Mouse (Mus musculus) cerebellum, adult 11 months (tissue): ENCODE data around the gene Phf20.

Source experiments
- DNase-seq: peaks from one replicate; pipeline ENCODE4 v3.0.0; 2022

Phf20 gene

GRCm38 (mm10) chr2:156278226-156279017 lies 82.2 kb downstream of the Phf20 start:
- DNase-seq: peak; percentile 68

- peak; percentile 38 for DNase-seq
Observed at GRCm38 (mm10) chr2:156281227-156281626, 85.0 kb downstream of the Phf20 start.

GRCm38 (mm10) chr2:156285161-156285560 lies 88.9 kb downstream of the Phf20 start:
- DNase-seq: no peak

DNA sequence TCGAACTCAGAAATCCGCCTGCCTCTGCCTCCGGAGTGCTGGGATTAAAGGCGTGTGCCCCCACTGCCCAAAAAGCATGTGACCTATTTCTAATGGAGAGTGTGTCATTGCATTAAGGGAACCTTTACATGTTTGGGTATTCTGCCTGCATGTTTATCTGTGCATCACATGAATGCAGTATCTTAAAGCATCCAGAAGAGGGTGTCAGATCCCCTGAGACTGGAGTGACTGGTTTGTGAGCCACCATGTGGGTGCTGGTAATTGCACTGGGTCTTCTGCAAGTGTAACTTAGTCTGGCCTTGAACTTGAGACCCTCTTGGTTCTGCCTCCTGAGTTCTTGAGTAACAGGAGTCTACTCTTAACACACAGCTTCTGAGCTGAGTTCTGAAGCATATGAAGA lies 90.5 kb downstream of the Phf20 start:
- no peak for DNase-seq

DNA sequence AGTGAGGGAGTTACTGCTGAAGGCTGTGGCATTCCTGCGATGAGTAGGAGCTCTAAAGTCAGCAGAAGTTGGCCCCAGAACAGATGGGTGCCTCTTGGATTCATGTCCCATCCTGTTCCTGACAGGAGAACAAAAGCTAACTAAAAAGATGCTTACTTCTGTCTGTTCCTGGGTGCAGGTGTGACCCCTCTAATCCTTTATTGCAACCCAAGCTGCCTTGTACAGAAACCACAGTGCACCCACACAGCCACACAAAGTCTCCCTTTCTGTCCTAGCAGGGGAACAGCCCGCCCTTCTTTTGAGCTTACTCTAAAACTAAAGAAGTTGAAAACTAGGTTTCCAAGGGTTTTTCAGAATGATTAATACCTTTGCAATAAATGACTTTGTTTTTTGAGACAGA lies 92.0 kb downstream of the Phf20 start:
- no peak for DNase-seq

DNA sequence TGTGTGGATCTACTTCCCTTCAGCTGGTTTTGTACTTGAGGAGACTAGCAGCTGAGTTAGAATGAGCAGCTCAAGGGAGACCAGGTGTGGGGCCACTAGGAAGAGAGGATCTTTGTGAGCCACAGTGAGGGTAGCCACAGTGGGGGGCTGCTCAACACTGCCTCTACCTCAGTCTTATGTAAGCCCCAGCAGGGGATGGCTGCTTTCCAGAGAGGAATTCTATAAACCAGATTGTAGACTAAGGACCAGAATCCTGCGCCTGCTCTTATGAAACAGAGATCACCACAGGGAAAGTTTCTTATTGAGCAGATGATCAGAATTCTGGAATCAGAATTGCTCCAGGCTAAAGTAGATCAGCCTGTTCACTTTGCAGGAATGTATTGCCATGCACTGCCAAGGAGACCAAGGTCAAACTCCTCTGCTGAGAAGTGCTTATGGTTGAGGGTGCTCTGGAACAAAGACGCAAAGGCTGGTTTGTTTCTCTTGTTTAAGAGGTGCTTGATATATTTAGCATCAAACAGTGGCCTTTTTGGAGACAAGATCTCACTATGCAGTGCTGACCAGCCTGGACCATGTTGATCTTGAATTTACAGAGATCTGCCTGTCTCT lies 93.4 kb downstream of the Phf20 start:
- peak; percentile 69 for DNase-seq

- DNase-seq: no peak
Observed at GRCm38 (mm10) chr2:156291998-156292397, 95.7 kb downstream of the Phf20 start.

DNA sequence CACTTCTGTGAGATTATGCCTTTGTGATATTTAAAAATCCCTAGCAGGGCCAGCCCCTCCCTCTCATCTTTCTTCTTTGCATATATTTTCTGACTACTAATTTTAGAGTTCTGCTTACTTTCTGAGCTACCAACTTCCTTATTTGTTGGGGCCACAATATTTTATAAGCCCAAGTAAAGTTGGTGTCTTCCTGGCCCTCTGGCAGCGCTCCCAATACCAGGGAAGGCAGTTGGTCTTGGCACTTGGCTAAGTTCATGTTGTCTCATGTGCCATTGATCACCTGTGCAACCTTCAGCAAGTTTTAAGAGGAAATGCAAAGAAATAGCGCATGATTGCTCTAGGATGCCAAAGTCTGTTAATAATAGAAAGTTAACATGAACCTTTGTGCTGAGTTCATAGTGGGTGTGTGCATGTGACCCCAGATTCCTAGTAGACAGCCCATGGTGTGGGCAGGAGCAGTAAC lies 99.4 kb downstream of the Phf20 start:
- no peak for DNase-seq

DNA sequence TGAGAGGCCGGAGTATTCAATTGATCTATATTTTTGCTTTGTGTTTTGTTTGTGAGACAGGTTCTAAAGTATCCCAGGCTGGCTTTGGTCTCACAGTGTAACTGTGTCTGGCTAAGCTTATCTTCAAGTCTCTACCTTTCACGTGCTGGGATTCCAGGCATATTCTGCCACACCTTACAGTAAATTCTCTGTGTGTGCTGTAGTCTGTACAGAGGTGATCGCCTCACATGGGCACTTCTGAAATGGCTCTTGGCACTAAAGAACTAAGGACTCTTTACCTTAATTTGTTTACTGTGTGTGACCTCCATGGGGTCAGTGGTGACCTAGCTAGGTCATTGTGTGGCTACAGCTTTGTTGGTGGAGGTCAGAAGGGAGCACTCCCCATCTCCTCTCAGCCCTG lies 99.9 kb downstream of the Phf20 start:
- no peak for DNase-seq

DNA sequence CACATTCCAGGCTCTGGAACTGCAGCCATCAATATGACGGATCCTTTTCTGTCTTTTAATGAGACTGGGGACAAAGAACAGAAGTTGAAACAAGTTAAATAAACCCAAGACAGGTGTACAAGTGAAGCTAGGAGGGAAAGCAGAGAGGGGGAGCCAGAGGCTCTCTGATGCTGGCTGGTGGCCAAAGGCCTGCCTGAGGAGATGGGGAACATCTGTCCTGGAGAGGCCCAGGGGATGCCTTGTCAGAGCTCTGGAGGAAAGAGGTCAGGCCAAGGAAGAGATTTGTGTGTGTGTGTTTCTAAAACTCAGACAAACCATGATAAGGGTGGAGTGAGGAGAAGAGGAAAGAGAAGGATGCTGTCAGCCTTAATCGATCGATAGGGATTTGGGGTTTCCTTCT lies 101.4 kb downstream of the Phf20 start:
- no peak for DNase-seq

- no peak for DNase-seq
Observed at GRCm38 (mm10) chr2:156298458-156298857, 102.2 kb downstream of the Phf20 start.

DNA sequence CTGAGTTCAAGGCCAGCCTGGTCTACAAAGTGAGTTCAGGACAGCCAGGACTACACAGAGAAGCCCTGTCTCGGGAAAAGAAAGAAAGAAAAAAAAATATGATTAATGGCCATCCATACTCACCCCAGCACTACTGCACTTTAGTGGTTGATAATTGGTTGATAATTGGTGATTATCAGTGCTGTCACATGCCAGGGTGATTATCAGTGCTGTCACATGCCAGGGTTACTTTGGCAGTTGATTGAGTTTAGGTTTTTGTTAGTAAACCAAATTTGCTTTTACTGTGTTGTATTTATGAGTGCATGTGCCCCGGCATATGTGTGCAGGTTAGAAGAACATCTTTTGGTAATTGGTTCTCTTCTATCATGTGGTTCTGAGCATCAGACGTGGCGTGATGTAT lies 105.8 kb downstream of the Phf20 start:
- no peak for DNase-seq

GRCm38 (mm10) chr2:156304351-156304750 lies 108.1 kb downstream of the Phf20 start:
- DNase-seq: no peak

GRCm38 (mm10) chr2:156305818-156306217 lies 109.6 kb downstream of the Phf20 start:
- DNase-seq: no peak

GRCm38 (mm10) chr2:156307261-156307660 lies 111.0 kb downstream of the Phf20 start:
- no peak for DNase-seq

- no peak for DNase-seq
Observed at GRCm38 (mm10) chr2:156309948-156310347, 113.7 kb downstream of the Phf20 start.

DNA sequence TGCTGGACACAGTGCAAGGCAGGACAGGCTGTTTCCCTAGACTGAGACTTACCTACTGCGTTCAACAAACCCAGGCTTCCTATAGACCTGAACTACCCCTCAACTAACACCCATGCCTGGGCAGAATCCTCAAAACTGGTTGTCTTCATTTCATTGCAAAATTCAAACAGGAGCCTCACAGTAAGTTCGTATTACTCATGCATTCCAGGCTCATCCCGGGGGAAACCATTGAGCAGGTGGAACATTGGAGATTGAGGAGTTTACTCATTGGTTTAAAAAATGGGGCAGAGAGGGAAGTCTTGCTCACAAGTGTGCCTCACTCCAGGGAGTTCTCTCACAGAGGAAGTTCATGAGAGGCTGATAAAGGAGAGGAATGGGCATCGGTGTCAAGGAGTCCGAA lies 114.2 kb downstream of the Phf20 start:
- DNase-seq: no peak

- DNase-seq: no peak
Observed at GRCm38 (mm10) chr2:156310945-156311344, 114.7 kb downstream of the Phf20 start.

DNA sequence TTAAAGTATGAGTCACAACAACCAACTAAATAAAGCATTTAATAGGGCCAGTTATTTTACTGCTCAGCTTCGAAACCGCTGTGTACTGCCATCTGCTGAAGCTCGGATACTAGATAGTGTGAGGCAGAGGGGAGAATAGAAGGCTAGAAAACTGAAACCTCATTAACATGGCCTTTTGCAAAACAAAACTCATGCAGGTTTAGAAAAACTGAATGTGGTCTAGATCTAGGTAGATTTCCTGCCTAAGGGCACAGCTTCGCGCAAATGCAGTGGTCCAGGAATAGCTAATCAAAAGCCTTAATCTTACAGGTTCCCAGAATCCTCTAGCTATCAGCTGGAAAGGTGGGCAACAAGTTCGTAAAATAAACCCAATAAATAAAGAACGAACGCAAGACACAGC lies 115.2 kb downstream of the Phf20 start:
- no peak for DNase-seq

GRCm38 (mm10) chr2:156311841-156312291 lies 115.6 kb downstream of the Phf20 start:
- DNase-seq: peak; percentile 46

DNA sequence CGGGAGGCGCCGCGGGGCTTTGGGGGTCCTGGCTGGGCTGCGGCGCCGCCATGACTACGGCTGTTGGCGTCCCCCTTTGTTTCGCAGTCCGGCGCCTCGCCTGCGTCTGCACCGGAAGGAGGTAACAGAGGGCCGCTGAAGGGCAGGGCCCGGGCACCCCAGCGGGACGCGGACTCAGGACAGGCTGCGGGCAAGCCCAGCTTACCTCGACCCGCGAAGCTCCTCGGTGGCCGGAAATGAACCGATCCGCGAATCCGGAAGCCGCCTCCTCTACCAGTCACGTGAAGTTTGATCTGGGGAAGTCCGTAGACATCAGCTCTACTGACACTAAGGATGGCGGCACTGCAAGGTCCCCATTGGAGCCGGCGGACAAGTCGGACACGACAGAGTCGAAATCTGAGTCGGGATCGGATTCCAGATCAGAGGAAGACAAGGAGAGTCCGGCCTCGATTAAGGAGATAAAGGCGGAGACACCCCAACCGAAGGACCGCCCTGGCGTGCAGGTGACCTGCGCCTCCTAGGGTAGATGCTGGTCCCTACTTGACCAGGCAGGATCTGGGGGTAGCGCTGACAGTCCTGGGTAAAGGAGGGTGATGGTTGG lies 116.1 kb downstream of the Phf20 start, which contains the start of the genes Cnbd2 and Scand1:
Gene Cnbd2 (plus strand): TSS at position 3 of the 601 bp plus-strand sequence.
Gene Scand1 (minus strand): TSS at position 408 of the 601 bp plus-strand sequence.
- DNase-seq: peak; percentile 76

GRCm38 (mm10) chr2:156313153-156313552 lies 116.9 kb downstream of the Phf20 start:
- DNase-seq: no peak

DNA sequence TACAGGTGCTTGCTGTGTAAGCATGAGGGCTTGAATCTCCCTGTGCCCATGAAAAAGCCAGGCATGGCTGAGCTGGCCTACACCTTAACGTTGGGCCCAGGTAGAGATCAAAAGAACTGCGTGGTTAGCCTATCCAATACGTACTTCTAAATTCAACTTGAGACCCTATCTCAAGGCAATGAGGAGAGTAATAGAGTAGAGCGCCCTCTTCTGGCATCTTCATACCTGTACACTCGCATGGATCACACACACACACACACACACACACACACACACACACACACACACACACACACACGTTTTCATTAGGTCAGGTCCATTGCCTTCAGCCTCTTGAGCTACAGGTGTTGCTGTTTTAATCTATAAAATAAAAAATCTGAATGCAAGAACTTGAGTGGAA lies 118.5 kb downstream of the Phf20 start:
- DNase-seq: no peak

GRCm38 (mm10) chr2:156318491-156318890 lies 122.2 kb downstream of the Phf20 start:
- DNase-seq: no peak
